Mouse (Mus musculus): Measurements from ENCODE around the gene Slc25a35.
"Not testable (repeated sequence)": the region's sequence is repeated elsewhere in the genome, so short reads cannot be mapped to it uniquely, and the experiment has no call there.

The Slc25a35 gene

DNA sequence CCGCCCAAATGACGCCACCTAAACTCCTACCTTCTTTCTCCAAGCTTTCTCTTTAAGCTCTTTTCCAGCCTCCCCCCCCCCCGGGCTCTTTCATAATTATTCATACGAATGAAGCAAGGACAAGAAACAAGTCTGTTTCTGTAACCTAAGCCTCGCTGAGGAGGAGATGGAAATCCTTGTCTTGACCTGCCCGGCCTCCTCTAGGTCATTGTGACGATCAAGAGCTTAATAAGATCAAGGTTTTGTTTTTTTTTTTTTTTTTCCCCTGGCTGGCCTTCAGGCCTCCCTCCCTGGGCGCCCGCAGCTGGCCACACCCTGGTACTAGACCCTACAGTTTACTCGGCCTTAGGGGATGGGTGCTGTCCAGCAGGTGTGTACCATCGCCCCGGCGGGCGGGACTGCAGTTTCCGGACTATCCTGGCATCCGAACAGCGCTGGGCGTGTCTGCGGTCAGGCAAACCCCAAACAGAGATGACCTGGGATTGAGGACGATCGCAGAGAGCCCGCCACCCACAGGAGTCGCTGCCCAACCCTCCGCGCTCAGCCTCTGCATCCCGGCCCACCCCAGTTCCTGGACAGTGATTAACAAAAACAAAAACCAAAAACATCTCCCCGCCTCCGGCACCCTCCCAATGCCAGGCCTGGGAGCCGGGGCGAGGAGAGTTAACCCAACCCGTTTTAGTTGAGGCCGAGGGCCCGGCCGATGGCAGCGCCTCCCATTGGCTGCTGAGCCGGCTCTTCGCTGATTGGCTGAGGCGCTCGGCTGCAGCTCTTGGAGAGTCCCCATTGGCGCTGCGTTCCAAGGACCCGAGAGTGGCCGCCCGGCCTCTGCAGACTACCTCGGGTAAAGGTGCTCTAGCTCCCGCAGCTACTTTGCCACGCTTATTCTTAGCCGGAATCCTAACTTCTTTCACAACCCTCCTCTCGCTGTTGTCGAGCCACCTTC, at the start of gene Slc25a35:
Gene Slc25a35 (plus strand): TSS at position 795 of the 946 bp plus-strand sequence.
- DNase-seq = peak; percentile 83

- no peak for DNase-seq
Observed at GRCm38 (mm10) chr11:68923191-68923590, 44.7 kb upstream of the Slc25a35 start.

DNA sequence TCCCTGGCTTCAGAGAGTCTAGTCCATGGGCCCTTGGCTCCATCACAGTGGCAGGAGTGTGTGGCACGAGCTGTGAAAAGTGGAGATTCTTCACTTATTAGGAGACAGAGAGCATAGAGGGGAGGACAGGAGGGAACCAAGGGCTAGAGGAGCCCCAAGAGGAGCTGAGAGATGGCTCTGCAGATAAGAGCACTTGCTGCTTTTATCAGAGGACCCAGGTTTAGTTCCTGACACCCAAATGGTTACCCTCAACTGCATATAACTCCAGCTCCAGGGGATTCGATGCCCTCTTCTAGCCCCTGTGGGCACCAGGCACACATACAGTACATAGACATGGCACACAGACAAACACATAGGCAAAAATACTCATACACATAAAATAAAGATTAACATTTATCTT, 43.2 kb upstream of the Slc25a35 start:
- no peak for DNase-seq

- no peak for DNase-seq
Observed at GRCm38 (mm10) chr11:68926981-68927380, 41.0 kb upstream of the Slc25a35 start, which contains the start of gene Odf4. TSS of gene Odf4 (minus strand) at chr11:68927081.

DNA sequence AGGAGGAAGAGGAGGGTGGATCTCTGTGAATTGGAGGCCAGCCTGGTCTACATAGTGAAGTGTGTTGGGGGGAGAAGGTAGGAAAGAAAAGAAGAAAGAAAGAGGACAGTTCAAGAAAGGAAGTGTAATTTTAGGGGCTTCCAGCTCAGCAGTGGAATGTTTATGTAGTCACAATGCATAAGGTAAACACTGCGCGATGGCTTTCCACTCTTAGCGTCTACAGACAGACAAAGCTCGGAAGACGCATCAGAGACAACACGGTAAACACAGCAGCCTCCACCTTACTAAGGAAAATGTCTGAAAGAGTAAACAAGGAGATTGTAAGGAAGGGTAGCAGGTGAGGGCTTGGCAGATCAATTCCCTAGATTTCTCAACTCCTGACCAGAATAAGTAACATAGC, 38.0 kb upstream of the Slc25a35 start:
- no peak for DNase-seq

DNA sequence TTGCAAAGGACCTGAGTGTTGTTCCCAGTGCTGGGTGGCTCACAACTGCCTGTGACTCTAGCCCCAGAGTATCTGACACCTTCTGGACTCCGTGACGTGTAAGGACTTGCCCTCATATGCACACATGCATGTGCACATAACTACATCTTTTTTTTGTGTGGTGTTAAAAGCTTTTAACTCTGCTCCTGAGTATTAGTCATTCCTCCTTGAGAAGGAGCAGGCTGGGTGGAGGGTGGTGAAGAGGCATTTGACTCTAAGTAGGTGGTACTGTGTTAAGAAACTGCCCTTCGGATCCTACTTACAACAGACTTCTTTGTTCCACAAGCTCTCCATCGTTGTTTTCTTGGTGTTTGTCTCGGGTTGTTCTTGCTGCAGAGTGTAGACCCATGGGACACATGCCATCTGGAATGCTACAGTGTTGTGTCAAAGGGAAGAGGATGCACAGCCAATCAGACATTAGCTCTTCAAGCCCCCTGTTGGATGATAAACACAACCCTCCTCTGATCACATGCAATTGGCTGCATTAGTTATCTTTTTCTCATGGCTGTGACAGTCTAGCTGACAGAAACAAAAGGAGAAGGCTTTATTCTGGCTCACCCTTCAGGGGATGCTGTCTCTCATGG, 33.9 kb upstream of the Slc25a35 start:
- DNase-seq = no peak

- not testable (repeated sequence) for DNase-seq
Observed at GRCm38 (mm10) chr11:68936951-68937350, 31.0 kb upstream of the Slc25a35 start.

GRCm38 (mm10) chr11:68939451-68940304, 28.3 kb upstream of the Slc25a35 start:
- peak; percentile 72 for DNase-seq

- DNase-seq = no peak
Observed at GRCm38 (mm10) chr11:68940516-68940915, 27.4 kb upstream of the Slc25a35 start.

DNA sequence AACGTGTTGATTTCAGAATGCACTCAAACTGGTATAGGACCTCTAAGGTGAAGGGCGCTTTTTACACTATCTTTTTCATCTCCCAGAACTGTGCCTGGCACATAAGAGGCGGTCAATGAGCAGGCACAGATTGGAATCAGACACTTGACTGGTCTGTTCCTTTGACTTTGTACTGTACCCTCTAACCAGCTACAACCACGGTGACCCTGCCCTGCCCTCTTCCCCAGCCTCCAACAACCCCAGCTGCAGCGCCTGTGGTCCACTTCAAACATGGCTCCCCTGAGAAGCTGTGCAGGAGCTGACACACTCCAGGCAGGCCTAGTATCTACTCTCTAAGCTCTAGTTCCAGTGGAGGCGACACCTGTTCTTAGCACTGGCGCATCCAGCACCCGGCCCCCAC, 25.2 kb upstream of the Slc25a35 start:
- DNase-seq = no peak

DNA sequence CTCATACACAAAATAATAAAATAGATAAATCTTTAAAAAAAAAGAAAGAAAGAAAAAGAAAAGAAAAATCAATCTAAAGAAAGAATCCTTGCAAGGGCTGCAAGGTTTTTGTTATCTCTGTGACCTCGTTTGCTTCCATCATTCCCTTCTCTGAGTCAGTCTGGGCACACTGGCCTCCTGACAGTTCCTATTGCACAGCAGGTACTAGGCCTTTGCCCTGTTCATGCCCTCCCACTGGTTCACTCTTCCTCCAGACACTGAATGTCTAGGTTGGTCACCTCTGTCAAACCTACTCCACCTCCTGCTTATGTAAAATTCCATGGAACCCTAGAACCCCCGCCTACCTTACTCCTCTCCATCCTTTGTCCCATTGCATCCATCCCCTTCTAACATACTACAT, 22.7 kb upstream of the Slc25a35 start:
- DNase-seq = no peak

DNA sequence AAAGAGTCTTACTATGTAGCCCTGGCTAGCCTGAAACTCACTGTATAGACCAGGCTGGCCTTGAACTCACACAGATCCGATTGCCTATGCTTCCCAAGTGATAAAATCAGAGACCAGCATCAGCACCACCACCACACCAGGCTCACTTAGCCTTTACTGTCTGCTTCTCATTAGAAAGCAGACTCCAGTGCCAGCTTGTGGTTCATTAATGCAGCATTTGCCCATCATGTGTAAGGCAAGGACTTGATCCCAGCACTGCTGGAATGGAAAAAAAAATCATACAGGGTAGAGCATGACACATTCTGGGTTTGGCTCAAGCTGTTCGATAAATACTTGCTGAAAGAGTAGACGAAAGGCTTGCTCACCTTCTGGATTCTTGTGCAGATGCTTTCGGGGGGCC, 21.9 kb upstream of the Slc25a35 start:
- no peak for DNase-seq

DNA sequence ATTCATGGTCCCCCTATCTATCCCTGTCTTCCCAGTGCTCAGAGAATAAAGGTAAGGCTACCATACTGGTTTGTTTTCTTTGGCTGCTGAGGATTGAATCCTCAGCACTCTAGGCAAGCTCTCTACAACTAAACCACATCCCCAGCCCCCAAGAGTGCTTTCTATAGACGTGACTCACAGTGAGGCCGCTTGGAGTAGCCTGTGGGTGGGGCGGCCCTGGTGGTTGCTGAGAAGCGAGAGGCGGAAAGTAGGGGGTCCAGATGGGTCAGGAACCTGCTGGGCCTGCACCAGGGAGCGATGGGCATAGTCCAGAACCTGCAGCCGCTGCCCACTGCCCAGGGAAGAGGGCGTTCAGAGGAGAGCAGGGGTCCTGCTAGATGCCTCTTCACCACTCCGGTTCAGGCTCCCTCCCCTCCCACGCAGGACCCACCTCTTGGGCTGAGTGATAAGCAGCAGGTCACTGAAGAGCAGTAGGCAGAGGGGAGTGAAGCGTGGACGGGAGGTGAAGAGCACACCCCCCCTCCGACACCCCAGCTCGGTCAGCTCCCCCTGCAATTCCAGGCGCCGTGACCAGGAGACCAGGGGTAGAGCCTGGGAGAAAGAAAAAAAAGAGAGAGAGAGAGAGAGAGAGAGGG, 21.0 kb upstream of the Slc25a35 start:
- DNase-seq = peak; percentile 30

DNA sequence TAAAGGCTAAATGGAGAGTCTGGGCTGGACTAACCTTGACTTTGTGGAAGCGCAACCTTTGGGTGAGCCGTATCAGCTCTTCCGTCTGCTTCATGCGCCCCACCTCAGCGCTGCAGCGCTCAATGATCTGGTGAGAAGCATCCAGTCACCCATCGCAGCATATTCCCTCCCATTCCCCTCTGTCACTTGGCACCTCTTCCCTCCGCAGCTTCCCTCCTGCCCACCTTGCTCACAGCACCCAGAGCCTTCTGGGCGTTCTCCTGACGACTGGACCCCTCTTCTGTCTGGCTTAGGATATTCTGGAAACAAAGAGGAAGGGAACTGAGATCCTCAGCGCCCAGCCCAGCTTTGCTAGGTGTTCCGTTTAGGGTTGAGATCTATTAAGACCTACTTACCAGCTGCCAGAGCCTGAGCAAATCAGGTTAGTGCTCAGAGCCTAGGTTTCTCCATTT, 20.4 kb upstream of the Slc25a35 start:
- DNase-seq = peak; percentile 32

GRCm38 (mm10) chr11:68953903-68954302, 14.0 kb upstream of the Slc25a35 start:
- DNase-seq = no peak

DNA sequence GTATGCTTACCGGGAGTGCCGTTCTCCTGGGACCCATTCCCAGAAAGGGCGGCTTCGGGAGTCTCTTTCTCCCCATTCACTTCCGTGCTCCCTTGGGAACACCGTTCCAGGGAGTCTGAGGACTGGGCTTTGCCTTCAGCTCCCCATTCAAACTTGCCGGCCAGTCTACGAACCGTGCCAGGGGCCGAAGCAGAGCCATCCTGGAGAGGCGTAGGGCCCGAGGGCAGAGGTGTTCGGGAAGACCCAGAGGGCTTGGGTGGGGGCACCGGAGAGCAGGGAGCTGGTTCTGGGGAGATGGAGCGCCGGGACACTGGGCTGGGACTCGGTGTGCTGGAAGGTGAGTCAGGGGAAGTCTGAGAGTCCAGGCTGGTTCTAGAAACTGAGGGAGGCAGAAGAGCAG, 13.5 kb upstream of the Slc25a35 start:
- no peak for DNase-seq

- DNase-seq = no peak
Observed at GRCm38 (mm10) chr11:68955473-68955872, 12.5 kb upstream of the Slc25a35 start.

DNA sequence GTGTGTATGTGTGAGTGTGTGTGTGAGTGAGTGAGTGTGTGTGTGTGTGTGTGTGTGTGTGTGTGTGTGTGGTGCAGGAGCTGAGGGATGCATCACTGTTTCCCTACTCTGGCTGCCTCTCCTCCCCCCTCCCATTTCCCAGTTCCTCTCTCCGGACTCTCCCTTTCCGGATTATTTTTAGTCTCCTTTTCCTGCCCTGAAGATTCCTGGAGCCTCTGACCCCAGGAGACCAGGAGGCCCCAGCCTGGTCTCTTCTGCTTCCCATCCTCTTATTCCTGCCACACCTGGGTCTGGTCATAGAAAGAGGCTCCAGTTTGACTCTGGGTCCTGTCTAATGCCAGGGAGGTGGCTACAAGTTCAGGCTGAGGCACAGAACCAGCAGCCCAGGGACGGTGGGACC, 11.8 kb upstream of the Slc25a35 start:
- no peak for DNase-seq

GRCm38 (mm10) chr11:68956697-68957096, 11.2 kb upstream of the Slc25a35 start:
- DNase-seq = no peak

- DNase-seq = no peak
Observed at GRCm38 (mm10) chr11:68957308-68957707, 10.6 kb upstream of the Slc25a35 start, which contains the start of gene Arhgef15. TSS of gene Arhgef15 (minus strand) at chr11:68957480.

GRCm38 (mm10) chr11:68957971-68958370, 10.0 kb upstream of the Slc25a35 start:
- no peak for DNase-seq

DNA sequence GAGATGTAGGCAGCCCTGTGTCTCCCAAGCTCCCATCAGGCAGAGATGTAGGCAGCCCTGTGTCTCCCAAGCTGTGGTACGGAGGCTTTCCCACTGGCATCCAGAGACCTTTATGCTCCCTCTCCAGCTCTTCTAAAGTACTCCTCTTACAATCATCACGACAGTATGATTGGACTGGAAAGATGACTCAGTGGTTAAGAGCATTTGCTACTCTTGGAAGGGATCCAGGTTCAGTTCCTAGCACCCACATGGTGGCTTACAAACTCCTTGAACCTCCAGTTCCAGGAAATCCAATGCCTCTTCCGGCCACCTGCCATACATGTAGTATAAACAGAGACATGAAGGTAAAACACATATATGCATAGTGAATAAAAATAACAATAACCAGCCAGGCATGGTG, 6.3 kb upstream of the Slc25a35 start:
- DNase-seq = no peak
